Mouse (Mus musculus) gastrocnemius, adult 2 months (tissue): Measurements from ENCODE around the gene Mecom. TPM values are rescaled to one million over a fixed set of nuclear protein-coding genes. Genes with fewer than 3 reads are reported as not detected.

Source experiments
- DNase-seq: peaks from one replicate; pipeline ENCODE4 v3.0.0; 2022
- H3K27ac ChIP-seq: fragments of 200-600 bp; 2 replicates; pipeline ENCODE4 v1.8.1; 2022; ENCODE audit warnings: mild to moderate bottlenecking
- H3K4me3 ChIP-seq: fragments of 200-600 bp; 2 replicates; pipeline ENCODE4 v1.8.1; 2022; ENCODE audit warnings: mild to moderate bottlenecking, moderate library complexity
- CTCF ChIP-seq: fragments of 200-600 bp; IDR thresholded peaks from 2 replicates; pipeline ENCODE4 v1.8.1; 2022; ENCODE audit warnings: antibody characterized with exemption, mild to moderate bottlenecking, moderate library complexity
- intact Hi-C: fragments of 180-260 bp; cut with DNase I; formaldehyde crosslinking; loops from one replicate; pipeline ENCODE4 v1.15.1; 2025
- total RNA-seq, 2 experiments: library from RNA; stranded (reverse); gene quantifications; 2 replicates each; pipeline ENCODE4 v1.2.3; 2021

Gene Mecom
- total RNA-seq, 2 experiments from 2014 or later: 5.8 to 6.9 TPM

- Histone ChIP-seq H3K4me3 (no peak overlapping the region), H3K27ac (no peak overlapping the region)
- intact Hi-C loops: loop anchor here (5.0 kb wide), 1 partner anchor 520 kb away; no protein-coding TSS in a partner anchor
- peak; percentile 16; the same call in 1 of the 2 replicates for TF ChIP-seq CTCF
- no peak for DNase-seq
Observed at GRCm38 (mm10) chr3:29997068-29997467, 550.7 kb downstream of the Mecom start.

DNA sequence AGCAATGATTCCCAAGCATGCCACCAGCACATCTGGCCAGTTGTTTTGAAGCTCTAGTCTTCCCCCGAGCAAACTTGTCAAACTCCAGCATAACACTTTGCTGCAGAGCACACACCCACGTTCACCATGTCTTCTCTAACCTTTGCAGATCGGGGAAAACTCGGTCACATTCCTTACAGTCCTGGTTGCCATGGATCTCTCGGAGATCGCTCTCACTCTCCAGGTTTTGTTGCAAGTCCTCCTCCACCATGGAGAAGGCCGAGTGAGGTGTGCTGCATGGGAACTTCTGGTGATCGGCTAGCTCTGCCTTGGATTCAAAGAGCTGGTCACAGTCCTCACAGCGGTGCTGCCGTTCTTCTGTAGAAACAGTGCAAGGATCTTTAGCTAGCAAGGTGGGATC is 554.5 kb downstream of the Mecom start:
- TF ChIP-seq CTCF: no peak
- intact Hi-C loops: no loop called here
- no peak overlapping the region for H3K27ac ChIP-seq
- no peak overlapping the region for H3K4me3 ChIP-seq
- DNase-seq: no peak

- no peak for TF ChIP-seq CTCF
- no peak overlapping the region for H3K4me3 ChIP-seq
- intact Hi-C loops: no loop called here
Observed at GRCm38 (mm10) chr3:29991523-29991922, 556.3 kb downstream of the Mecom start.

GRCm38 (mm10) chr3:29984431-29984830 is 563.4 kb downstream of the Mecom start:
- intact Hi-C loops: no loop called here
- H3K4me3 ChIP-seq: no peak overlapping the region
- no peak for DNase-seq
- H3K27ac ChIP-seq: peak overlapping the region; percentile 63
- no peak for TF ChIP-seq CTCF

More at GRCm38 (mm10) chr3:29991523-29991922, 556.3 kb downstream of the Mecom start:
- no peak for DNase-seq
- no peak overlapping the region for H3K27ac ChIP-seq

DNA sequence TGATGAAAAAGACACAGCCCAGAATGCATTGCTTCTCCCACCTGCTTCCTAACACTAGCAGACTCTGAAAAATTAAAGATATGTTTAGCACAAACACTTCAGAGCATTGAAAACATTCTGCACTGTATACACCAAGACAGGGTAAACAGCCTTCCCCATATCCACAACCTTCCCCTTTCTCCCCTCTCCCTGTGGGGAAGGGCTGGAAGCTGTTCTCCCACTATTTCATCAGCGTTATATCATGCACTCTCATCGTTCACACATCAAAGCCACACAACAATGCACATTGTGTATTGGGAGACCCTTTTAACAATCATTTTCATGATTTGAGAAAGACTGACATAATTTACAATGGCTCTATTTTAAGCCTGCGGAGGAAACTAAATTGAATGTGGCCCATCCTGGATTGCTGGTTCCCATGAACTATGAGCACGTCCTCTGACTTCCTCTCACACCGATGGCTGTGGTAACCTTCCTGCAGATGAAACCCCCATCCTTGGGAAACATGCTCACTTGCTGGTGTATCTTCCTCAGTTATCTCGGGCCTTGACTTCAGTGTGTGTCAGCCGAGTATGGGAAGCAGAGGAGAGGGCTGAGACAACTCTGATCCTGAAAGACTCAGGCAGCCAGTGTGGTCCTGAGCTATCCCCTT is 566.4 kb downstream of the Mecom start:
- H3K4me3 ChIP-seq: no peak overlapping the region
- no peak for TF ChIP-seq CTCF
- H3K27ac ChIP-seq: peak overlapping the region; percentile 62
- no peak for DNase-seq
- intact Hi-C loops: no loop called here

DNA sequence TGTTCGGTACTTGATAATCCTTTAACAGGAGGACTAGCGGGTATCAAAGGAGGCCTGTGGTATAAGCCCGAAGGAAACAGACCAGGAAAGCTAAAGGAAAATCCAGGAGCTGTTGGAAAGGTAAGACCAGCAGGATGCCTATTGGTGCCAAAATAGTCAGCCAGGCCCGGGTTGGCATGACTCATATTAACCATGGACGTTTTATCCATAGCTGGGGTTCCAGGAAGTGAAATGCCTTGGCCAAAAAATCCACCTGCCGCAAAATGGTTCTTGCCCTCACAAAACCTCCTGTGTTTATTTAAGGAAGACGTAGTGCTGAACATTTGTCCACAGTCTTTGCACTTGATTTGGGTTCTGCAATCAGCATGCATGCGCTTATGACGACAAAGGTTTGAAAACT is 567.3 kb downstream of the Mecom start:
- DNase-seq: no peak
- Histone ChIP-seq H3K4me3 (no peak overlapping the region), H3K27ac (peak overlapping the region; percentile 59; the same call in 1 of the 2 replicates)
- no peak for TF ChIP-seq CTCF
- intact Hi-C loops: no loop called here

DNA sequence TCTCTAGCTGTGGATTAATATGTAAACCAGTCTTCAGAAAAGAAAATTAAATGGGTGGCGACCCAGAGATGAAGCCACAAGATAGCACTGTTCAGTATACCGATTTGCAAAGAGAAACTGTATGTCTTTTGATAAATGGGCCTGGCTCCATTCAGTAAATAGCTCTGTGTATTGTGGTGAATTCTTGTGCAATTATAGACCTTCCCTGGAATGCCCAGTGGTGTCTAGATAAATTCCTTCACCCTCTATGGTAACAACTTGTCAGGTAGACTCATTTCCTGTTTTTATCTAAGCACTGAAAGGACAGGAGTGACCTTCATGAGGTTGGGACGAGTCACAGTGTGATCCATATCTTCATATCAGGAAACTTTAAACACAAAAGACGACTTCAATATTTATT is 571.2 kb downstream of the Mecom start:
- DNase-seq: no peak
- Histone ChIP-seq H3K27ac (peak overlapping the region; percentile 0; the same call in 1 of the 2 replicates), H3K4me3 (no peak overlapping the region)
- no peak for TF ChIP-seq CTCF
- intact Hi-C loops: no loop called here

- intact Hi-C loops: no loop called here
- TF ChIP-seq CTCF: no peak
- Histone ChIP-seq H3K27ac (no peak overlapping the region), H3K4me3 (no peak overlapping the region)
- DNase-seq: no peak
Observed at GRCm38 (mm10) chr3:29968433-29968949, 579.3 kb downstream of the Mecom start.

- intact Hi-C loops: no loop called here
- TF ChIP-seq CTCF: no peak
- Histone ChIP-seq H3K4me3 (no peak overlapping the region), H3K27ac (no peak overlapping the region)
- no peak for DNase-seq
Observed at GRCm38 (mm10) chr3:29963953-29964352, 583.9 kb downstream of the Mecom start.

DNA sequence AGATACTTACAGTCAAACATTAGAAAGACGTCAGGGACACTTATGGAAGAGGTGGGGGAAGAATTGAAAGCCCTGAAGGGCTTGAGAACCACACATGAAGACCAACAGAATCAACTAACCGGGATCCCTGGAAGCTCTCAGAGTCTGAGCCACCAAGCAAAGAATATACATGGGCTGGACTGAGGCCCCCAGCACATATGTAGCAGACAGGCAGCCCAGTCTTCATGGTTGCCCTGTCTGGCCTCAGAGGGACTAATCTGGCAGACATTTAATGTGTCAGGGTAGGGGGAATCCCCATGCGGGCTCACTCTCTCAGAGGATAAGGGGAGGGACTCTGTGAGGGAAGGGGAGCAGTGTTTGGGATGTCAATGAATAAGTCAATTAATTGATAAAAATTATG is 584.4 kb downstream of the Mecom start:
- no peak for DNase-seq
- Histone ChIP-seq H3K4me3 (no peak overlapping the region), H3K27ac (no peak overlapping the region)
- no peak for TF ChIP-seq CTCF
- intact Hi-C loops: no loop called here

GRCm38 (mm10) chr3:29959051-29959450 is 588.8 kb downstream of the Mecom start:
- no peak for TF ChIP-seq CTCF
- intact Hi-C loops: no loop called here
- no peak for DNase-seq
- H3K27ac ChIP-seq: peak overlapping the region; percentile 35; the same call in 1 of the 2 replicates
- H3K4me3 ChIP-seq: peak overlapping the region; percentile 21; the same call in 1 of the 2 replicates

DNA sequence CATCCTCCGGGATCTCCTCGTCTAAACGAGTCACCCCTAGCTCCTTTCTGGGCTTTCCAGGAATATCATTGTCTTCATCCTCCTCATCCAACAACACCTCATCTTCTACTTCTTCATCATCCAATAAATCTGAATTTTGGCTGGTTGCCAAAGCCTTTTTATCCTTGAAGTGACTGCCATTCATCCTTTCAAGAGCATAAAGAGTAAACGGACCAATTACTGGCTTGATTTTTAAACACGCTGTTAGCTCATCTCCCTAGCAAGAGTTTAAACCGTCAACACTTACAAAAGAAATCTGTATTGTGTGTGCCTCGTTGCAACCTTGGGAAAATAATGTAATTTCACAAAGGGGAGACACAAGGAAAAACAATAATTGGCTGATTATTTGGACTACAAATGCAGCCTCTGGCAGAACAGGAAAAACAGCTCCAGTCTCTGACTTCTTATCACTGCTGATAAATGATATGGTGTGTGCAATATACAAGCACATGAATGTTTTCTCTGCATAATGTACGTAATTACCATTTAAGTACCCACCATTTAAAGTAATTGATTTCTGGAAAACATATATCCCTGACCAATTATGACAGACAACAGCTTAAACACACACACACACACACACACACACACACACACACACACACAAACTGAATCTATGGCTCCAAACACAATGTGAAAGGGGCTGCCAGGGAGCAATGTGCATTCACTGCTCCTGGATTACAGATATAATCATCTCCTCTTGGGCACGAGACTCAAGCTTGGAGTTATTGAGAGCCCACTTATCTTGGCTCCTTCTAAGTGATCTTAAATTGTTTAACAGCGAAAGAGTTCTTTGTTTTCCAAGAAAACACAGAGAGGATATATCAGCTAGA is 590.2 kb downstream of the Mecom start:
- intact Hi-C loops: no loop called here
- no peak for TF ChIP-seq CTCF

DNA sequence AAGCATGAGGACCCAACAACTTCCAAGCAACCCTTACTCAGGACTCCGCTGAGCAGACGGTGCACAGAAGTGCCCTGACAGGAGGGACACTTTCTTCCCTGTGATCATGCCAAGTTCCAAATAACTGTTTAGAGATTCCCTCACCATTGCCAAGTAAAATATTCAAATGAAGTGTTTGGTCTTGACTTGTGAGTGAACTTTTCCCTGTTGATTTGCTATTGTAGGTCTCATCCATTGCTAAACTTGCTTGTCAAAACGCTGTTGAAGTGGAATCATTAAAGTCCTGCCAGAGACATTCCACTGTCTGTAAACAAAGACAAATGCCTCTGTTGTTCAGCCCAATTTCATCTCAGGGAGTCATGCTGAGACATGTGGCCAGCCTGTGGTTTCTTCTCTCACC is 594.5 kb downstream of the Mecom start:
- intact Hi-C loops: no loop called here
- DNase-seq: no peak
- TF ChIP-seq CTCF: no peak
- no peak overlapping the region for H3K27ac ChIP-seq
- H3K4me3 ChIP-seq: no peak overlapping the region

More for the DNA sequence above, 590.2 kb downstream of the Mecom start:
- Histone ChIP-seq H3K27ac (no peak overlapping the region), H3K4me3 (no peak overlapping the region)
- no peak for DNase-seq
